Mouse (Mus musculus): ENCODE measurements around the gene Gpc1. TPM values are rescaled to one million over a fixed set of nuclear protein-coding genes. Genes with fewer than 3 reads are reported as not detected.
A peak's percentile ranks its signal among the peaks of the same experiment; 100 is the strongest.

Gene Gpc1
- polyA plus RNA-seq, 2 experiments, result 75.5 to 76.2 TPM

DNA sequence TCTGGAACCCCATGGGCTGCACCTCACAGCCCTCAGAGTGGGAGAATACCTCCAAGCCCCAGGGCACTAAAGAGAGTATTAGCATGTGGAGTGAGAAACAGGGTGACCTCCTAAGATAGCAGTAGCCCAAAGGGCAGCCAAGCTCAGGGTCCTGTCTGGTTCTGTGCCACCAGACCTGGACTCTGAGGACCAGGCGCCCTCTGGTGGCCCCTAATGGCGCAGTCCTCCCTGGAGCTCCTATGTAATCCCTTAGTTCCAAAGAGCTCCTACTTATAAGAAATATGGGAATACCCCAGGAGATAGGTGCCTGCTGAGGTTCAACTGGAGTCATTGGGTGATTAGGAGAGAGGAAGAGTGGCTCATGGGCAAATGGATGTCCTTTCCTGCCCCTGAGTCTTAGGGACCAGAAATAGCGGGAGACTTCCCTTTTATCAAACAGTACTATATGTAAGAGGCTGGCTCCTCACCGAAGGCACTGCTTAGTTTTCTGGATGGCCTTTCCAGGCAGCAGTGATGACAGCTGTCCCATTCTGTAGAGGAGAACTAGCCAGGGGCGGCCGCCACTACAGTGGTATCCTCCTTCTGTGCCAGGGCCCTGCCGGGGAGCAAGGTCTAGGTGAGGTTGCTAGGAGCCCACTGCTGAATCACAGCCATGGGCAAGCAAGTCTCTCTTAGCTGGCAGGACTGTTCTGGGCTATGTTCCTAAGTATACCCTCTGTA is 2.7 kb downstream of the Gpc1 start:
- 68% methylated on average over 7 of the region's 7 CpGs for WGBS
- Histone ChIP-seq H3K4me3 (replicated peaks; ENCODE audit: low read length) (no peak overlapping the region), H3K9ac (ENCODE audit: low read depth, low read length, severe bottlenecking) (no peak overlapping the region)

DNA sequence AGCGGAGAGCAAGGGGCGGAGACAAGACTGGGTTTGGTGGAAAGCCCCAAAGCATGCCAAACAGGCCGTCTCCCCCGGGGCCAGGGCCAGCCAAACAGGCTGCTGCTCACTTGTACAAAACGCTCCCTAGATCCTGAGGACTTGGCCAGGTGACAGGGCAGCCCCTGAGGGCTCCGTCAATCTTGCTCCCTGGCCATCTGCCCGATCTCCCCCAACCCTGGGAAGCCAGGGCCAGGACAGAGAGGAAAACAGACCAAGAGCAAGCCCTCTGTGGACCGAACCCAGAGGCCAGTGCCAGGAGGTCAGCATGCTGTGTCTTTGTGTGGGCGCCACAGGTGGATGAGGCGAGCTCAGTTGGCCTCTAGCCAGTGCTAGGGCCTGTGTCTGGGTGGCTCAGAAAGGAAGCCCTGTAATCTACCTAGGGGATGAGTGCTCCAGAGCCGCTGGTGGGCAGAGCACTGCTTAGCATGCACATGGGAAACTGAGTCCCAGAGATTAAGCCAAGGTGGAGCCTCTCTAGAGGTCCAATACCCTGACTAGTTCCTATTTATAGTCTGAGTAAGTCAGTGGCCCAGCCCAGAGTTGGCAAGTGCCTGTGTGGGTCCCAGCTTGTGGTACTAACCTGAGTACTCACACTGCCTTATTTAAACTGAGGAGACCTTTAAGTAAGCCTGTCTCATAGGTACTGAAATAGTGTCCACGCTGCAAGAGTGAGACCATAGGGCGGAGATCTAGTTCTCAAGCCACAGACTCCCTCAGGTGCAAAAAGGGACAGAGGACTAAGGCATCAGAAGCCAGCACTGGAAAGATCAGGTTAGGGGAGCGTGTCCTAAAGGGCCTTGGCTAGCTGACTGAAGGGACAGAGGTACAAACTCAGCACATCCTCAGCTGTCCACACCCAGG is 6.7 kb downstream of the Gpc1 start:
- 70% methylated on average over 14 of the region's 14 CpGs for WGBS
- Histone ChIP-seq H3K27me3 (ENCODE audit: control insufficient read depth, insufficient read depth, low read length) (no peaks in the 10 kb centered on the region), H3K27ac (replicated peaks; ENCODE audit: low read depth, low read length) (no peak overlapping the region), H3K36me3 (ENCODE audit: control insufficient read depth, insufficient read depth, low read length) (0 out of 2 replicates have a peak, but pooled peaks cover 10% of the 10 kb centered on the region), H3K4me2 (replicated peaks; ENCODE audit: low read depth, low read length, severe bottlenecking) (no peak overlapping the region), H3K9me3 (ENCODE audit: control insufficient read depth, low read length) (no peaks in the 10 kb centered on the region), H3K9ac (ENCODE audit: low read depth, low read length, severe bottlenecking) (no peak overlapping the region), H3K4me1 (ENCODE audit: control insufficient read depth, insufficient read depth, low read length) (peaks cover 14% of the 10 kb centered on the region), H3K4me3 (replicated peaks; ENCODE audit: low read length) (no peak overlapping the region)
- TF ChIP-seq POLR2A (IDR thresholded peaks at IDR 0.05; ENCODE audit: borderline replicate concordance, extremely low read depth, insufficient read depth, insufficient read length), result no peak
- ATAC-seq (ENCODE audit: low FRiP score, low read depth), result no peak
- peak; percentile 25 for DNase-seq (ENCODE audit: low spot score)

More for the DNA sequence above, 2.7 kb downstream of the Gpc1 start:
- TF ChIP-seq POLR2A (IDR thresholded peaks at IDR 0.05; ENCODE audit: borderline replicate concordance, extremely low read depth, insufficient read depth, insufficient read length), result no peak
- H3K4me2 ChIP-seq (replicated peaks; ENCODE audit: low read depth, low read length, severe bottlenecking), result 0 out of 2 replicates have a peak overlapping the region, but pooled peaks have one; percentile 71
- H3K36me3 ChIP-seq (ENCODE audit: control insufficient read depth, insufficient read depth, low read length), result 0 out of 2 replicates have a peak, but pooled peaks cover 8% of the 10 kb centered on the region
- H3K9me3 ChIP-seq (ENCODE audit: control insufficient read depth, low read length), result no peaks in the 10 kb centered on the region
- ATAC-seq (ENCODE audit: low FRiP score, low read depth) (no peak), DNase-seq (ENCODE audit: low spot score) (peak; percentile 84)
- H3K4me1 ChIP-seq (ENCODE audit: control insufficient read depth, insufficient read depth, low read length), result peaks cover 22% of the 10 kb centered on the region
- H3K27ac ChIP-seq (replicated peaks; ENCODE audit: low read depth, low read length), result no peak overlapping the region
- no peaks in the 10 kb centered on the region for H3K27me3 ChIP-seq (ENCODE audit: control insufficient read depth, insufficient read depth, low read length)

DNA sequence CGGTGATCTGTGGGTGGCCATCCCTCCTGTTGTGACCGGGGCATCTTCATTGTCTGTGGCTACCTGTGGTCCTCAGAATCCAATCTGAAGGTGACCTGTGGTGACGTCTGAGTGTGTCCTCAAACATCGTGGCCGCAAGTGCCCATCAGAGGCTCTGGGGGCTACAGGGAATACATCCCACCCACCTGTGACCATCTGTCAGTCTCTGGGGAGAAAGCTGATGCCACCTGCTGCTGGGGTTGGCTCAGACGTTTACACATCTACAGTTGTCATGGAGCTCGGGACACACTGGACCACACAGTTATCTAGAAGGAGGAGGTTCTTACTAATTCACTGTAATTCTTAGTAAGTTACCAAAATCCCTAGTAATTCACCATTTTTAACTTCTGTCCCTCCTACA is 7.8 kb downstream of the Gpc1 start:
- 88% methylated on average over 7 of the region's 7 CpGs for WGBS
- DNase-seq (ENCODE audit: low spot score), result no peak
- H3K36me3 ChIP-seq (ENCODE audit: control insufficient read depth, insufficient read depth, low read length), result peaks cover 14% of the 10 kb centered on the region
- no peak for ATAC-seq (ENCODE audit: low FRiP score, low read depth)
- no peak overlapping the region for H3K4me3 ChIP-seq (replicated peaks; ENCODE audit: low read length)
- TF ChIP-seq POLR2A (IDR thresholded peaks at IDR 0.05; ENCODE audit: borderline replicate concordance, extremely low read depth, insufficient read depth, insufficient read length), result no peak
- H3K9me3 ChIP-seq (ENCODE audit: control insufficient read depth, low read length), result no peaks in the 10 kb centered on the region
- no peak overlapping the region for H3K9ac ChIP-seq (ENCODE audit: low read depth, low read length, severe bottlenecking)
- no peak overlapping the region for H3K4me2 ChIP-seq (replicated peaks; ENCODE audit: low read depth, low read length, severe bottlenecking)
- H3K27ac ChIP-seq (replicated peaks; ENCODE audit: low read depth, low read length), result no peak overlapping the region
- H3K27me3 ChIP-seq (ENCODE audit: control insufficient read depth, insufficient read depth, low read length), result no peaks in the 10 kb centered on the region
- H3K4me1 ChIP-seq (ENCODE audit: control insufficient read depth, insufficient read depth, low read length), result peaks cover 9% of the 10 kb centered on the region; the same call in 1 of the 2 replicates

DNA sequence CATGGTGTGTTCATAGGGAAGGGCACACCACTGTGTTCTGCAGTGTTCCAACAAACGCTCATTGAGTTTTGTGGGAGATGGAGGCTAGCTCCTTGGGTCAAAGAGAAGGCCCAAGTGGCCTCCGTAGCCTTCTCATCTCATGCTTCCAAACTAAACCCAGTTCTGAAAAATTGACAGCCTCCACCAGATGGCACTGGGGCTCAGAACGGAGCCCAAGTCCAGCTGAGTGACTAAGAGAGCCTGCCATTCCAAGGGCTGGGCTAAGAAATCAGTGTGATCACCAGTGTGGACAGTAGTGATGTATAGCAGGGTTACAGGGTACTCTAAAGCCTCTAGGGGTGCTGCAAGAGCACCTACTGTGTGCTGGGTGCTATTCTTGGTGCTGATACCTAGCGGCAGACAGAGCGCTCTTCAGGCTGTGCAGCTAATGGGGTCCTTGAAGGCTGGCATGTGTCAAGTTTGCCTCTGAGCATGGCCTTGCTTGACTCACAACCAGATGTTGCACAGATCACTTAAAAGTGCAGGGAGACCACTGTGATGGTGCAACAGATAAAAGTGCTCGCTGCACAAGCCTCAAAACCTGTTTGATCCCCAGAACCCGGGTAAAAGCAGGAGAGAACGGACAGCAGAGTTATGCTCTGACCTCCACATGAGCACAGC is 8.9 kb downstream of the Gpc1 start:
- Histone ChIP-seq H3K27ac (replicated peaks; ENCODE audit: low read depth, low read length) (no peak overlapping the region), H3K4me2 (replicated peaks; ENCODE audit: low read depth, low read length, severe bottlenecking) (no peak overlapping the region), H3K9ac (ENCODE audit: low read depth, low read length, severe bottlenecking) (no peak overlapping the region), H3K9me3 (ENCODE audit: control insufficient read depth, low read length) (no peaks in the 10 kb centered on the region), H3K4me1 (ENCODE audit: control insufficient read depth, insufficient read depth, low read length) (peaks cover 9% of the 10 kb centered on the region; the same call in 1 of the 2 replicates), H3K4me3 (replicated peaks; ENCODE audit: low read length) (no peak overlapping the region), H3K36me3 (ENCODE audit: control insufficient read depth, insufficient read depth, low read length) (peaks cover 17% of the 10 kb centered on the region), H3K27me3 (ENCODE audit: control insufficient read depth, insufficient read depth, low read length) (no peaks in the 10 kb centered on the region)
- WGBS, result 81% methylated on average over 8 of the region's 8 CpGs
- no peak for TF ChIP-seq POLR2A (IDR thresholded peaks at IDR 0.05; ENCODE audit: borderline replicate concordance, extremely low read depth, insufficient read depth, insufficient read length)
- ATAC-seq (ENCODE audit: low FRiP score, low read depth) (no peak), DNase-seq (ENCODE audit: low spot score) (no peak)

DNA sequence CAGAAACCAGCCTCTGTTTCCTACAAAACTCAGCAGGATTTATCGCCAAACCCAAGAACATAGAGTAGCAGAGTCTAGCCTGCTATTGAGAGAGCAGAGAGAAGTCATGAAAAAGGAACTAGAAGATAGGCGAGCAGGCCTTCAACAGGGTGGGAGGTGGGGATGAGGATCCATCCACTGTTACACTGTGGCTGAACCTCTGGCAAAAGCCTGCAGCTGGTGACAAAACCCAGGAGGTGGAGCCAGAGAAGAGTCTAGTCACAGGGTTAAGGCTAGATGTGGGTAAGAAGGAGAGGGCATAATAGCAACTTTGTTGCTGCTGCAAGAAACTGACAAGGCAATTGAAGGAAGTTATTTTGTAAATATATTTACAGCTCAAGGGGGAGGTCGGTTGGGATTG is 10.0 kb downstream of the Gpc1 start:
- peaks cover 11% of the 10 kb centered on the region for H3K36me3 ChIP-seq (ENCODE audit: control insufficient read depth, insufficient read depth, low read length)

More for the DNA sequence above, 10.0 kb downstream of the Gpc1 start:
- Histone ChIP-seq H3K4me2 (replicated peaks; ENCODE audit: low read depth, low read length, severe bottlenecking) (no peak overlapping the region), H3K4me1 (ENCODE audit: control insufficient read depth, insufficient read depth, low read length) (peaks cover 12% of the 10 kb centered on the region; the same call in 1 of the 2 replicates), H3K9ac (ENCODE audit: low read depth, low read length, severe bottlenecking) (no peak overlapping the region), H3K4me3 (replicated peaks; ENCODE audit: low read length) (no peak overlapping the region), H3K27me3 (ENCODE audit: control insufficient read depth, insufficient read depth, low read length) (no peaks in the 10 kb centered on the region), H3K9me3 (ENCODE audit: control insufficient read depth, low read length) (no peaks in the 10 kb centered on the region), H3K27ac (replicated peaks; ENCODE audit: low read depth, low read length) (no peak overlapping the region)
- no peak for TF ChIP-seq POLR2A (IDR thresholded peaks at IDR 0.05; ENCODE audit: borderline replicate concordance, extremely low read depth, insufficient read depth, insufficient read length)
- ATAC-seq (ENCODE audit: low FRiP score, low read depth) (no peak), DNase-seq (ENCODE audit: low spot score) (no peak)
- WGBS, result 82% methylated on average over 3 of the region's 3 CpGs

Data from limb, embryonic 14.5 days (tissue).